9 mouse cellular contexts compared by ENCODE assay signal in genomic region chr2:60901511-60901951, GRCm38 (mm10).
DNase-seq lines count a peak whose midpoint lies in the region; ATAC-seq and TF ChIP-seq lines count a peak whose summit lies in the region.
"Had no signal": no experiment of that assay in that cellular context is flagged by ENCODE, and none has a peak within 500 bp of the region (broad histone marks: within the 10 kb centered on the region; RNA-seq: fewer than 3 reads in every experiment).

No protein-coding gene starts in this region.

- H3K4me1 ChIP-seq in liver, embryonic 16.5 days (ENCODE audit: control insufficient read depth, low read depth, low read length): no peaks in the 10 kb centered on the region; the same call in 1 of the 2 replicates
- no peaks in the 10 kb centered on the region for H3K4me1 ChIP-seq in midbrain, postnatal 0 days (ENCODE audit: insufficient read depth, low read length)

- H3K36me3 ChIP-seq in liver, embryonic 16.5 days (ENCODE audit: control insufficient read depth, insufficient read depth): no peaks in the 10 kb centered on the region
- no peaks in the 10 kb centered on the region for H3K36me3 ChIP-seq in midbrain, postnatal 0 days (ENCODE audit: insufficient read depth, low read length)
- H3K36me3 ChIP-seq: embryonic facial prominence, embryonic 12.5 days had no signal

- H3K9ac ChIP-seq in liver, embryonic 16.5 days (ENCODE audit: low read depth, low read length): 0 out of 2 replicates have a peak overlapping the region, but pooled peaks have one; percentile 26
- no peak overlapping the region for H3K9ac ChIP-seq in midbrain, postnatal 0 days (replicated peaks; ENCODE audit: low read length, poor library complexity, severe bottlenecking)
- H3K9ac ChIP-seq: embryonic facial prominence, embryonic 12.5 days had no signal

- H3K4me2 ChIP-seq in liver, embryonic 16.5 days (ENCODE audit: low read depth, low read length): peak overlapping the region; percentile 12; the same call in 1 of the 2 replicates
- no peak overlapping the region for H3K4me2 ChIP-seq in midbrain, postnatal 0 days (ENCODE audit: low read depth, low read length, poor library complexity, severe bottlenecking)
- H3K4me2 ChIP-seq: embryonic facial prominence, embryonic 12.5 days had no signal

- peak; percentile 82 to 95 for DNase-seq in adrenal gland, adult (ENCODE audit: inconsistent age in 2 of 2, low spot score in 1 of 2)
- no peak for DNase-seq in adrenal gland, postnatal 4 days (ENCODE audit: low spot score in 2 of 2)
- DNase-seq in heart, postnatal 4 days: peak; percentile 54
- peak; percentile 43 for DNase-seq in urinary bladder, postnatal 25 days (ENCODE audit: low spot score)
- DNase-seq in midbrain, postnatal 0 days (ENCODE audit: low spot score): no peak
- no peak for DNase-seq in layer of hippocampus, postnatal 36 days

- no peaks in the 10 kb centered on the region for H3K9me3 ChIP-seq in liver, embryonic 16.5 days (replicated peaks; ENCODE audit: control insufficient read depth, low read length)
- no peaks in the 10 kb centered on the region for H3K9me3 ChIP-seq in midbrain, postnatal 0 days (ENCODE audit: low read length)
- H3K9me3 ChIP-seq: embryonic facial prominence, embryonic 12.5 days had no signal

- no peak for TF ChIP-seq CTCF in midbrain, postnatal 0 days (IDR thresholded peaks at IDR 0.05)

- peak; percentile 77 for ATAC-seq in common myeloid progenitor, adult 5-6 weeks (replicated peaks; ENCODE audit: low read depth, poor library complexity, severe bottlenecking)
- peak; percentile 70 for ATAC-seq in liver, embryonic 16.5 days (ENCODE audit: low read depth)
- no peak for ATAC-seq in midbrain, postnatal 0 days (ENCODE audit: low FRiP score)

- H3K27me3 ChIP-seq in liver, embryonic 16.5 days (ENCODE audit: control insufficient read depth, insufficient read depth, low read depth, low read length): no peaks in the 10 kb centered on the region
- no peaks in the 10 kb centered on the region for H3K27me3 ChIP-seq in midbrain, postnatal 0 days (ENCODE audit: insufficient read depth, low read length)
- H3K27me3 ChIP-seq: embryonic facial prominence, embryonic 12.5 days had no signal

- no peak overlapping the region for H3K4me3 ChIP-seq in liver, embryonic 16.5 days (ENCODE audit: low read depth, low read length)
- no peak overlapping the region for H3K4me3 ChIP-seq in midbrain, postnatal 0 days (ENCODE audit: low read depth, low read length)
- H3K4me3 ChIP-seq: embryonic facial prominence, embryonic 12.5 days had no signal

- 23% methylated on average over 15 of the region's 15 CpGs for WGBS in liver, embryonic 16.5 days (ENCODE audit: insufficient replicate concordance)
- WGBS in midbrain, postnatal 0 days: 79% methylated on average over 15 of the region's 15 CpGs

- H3K27ac ChIP-seq in liver, embryonic 16.5 days (ENCODE audit: low read length): peak overlapping the region; percentile 70
- H3K27ac ChIP-seq in midbrain, postnatal 0 days (ENCODE audit: low read depth, low read length): no peak overlapping the region
- H3K27ac ChIP-seq: embryonic facial prominence, embryonic 12.5 days had no signal

Comparison
In these comparisons a context has a peak if more than half of its experiments do, and no peak if none do; other contexts are left out.
1. DNase-seq: peak in adrenal gland, adult (2 of 2), heart, postnatal 4 days (single experiment) and urinary bladder, postnatal 25 days (single experiment); none in adrenal gland, postnatal 4 days (0 of 2), midbrain, postnatal 0 days (single experiment) and layer of hippocampus, postnatal 36 days (0 of 2).